Mouse (Mus musculus): Measurements from ENCODE around the gene Luzp1. TPM values are rescaled to one million over a fixed set of nuclear protein-coding genes. Genes with fewer than 3 reads are reported as not detected.

The Luzp1 gene
- total RNA-seq, 2 experiments from 2014 or later = 80.6 to 95.8 TPM

DNA sequence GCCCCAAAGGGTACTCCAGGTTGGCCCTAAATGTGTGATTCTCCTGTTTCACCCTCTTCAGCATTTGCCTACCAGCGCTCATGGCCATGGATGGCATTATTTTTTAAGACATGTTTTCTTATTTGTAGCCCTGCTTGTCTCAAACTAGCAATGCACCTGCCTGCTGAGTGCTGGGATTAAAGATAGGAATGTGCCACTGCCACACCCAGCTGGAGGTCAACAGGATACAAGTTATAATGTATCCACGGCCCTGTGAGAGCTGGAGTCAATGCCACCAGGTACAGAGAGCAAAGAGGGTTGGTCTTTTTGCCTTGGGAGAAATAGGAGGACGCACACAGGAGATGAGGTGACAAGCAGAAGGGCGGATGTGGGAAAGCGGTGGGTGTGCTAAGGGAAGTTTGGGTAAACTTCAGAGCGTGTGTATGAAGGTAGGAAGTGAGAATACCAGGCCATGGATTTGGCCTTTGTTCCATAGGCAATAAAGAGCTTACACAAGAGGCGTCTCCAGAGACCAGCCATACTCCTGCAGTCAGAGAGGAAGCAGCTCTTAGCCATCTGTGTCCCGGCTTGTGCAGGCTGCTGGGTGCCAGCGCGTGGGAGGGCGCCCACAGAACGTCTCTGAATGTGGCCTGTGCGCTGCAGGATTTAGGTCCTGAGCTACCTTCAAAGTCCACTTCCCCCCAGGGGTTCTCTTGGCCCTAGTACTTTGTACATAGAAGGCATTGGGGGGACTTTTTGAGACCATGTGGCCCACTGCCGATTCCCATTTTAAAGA lies 821 bp upstream of the Luzp1 start:
- H3K4me3 ChIP-seq = peak overlapping the region; percentile 93
- no peak for TF ChIP-seq CTCF (conservative IDR thresholded peaks at IDR 0.05)
- peak; percentile 75 to 82 for DNase-seq (ENCODE audit: low spot score in 2 of 2)
- peak overlapping the region; percentile 97 for H3K27ac ChIP-seq

DNA sequence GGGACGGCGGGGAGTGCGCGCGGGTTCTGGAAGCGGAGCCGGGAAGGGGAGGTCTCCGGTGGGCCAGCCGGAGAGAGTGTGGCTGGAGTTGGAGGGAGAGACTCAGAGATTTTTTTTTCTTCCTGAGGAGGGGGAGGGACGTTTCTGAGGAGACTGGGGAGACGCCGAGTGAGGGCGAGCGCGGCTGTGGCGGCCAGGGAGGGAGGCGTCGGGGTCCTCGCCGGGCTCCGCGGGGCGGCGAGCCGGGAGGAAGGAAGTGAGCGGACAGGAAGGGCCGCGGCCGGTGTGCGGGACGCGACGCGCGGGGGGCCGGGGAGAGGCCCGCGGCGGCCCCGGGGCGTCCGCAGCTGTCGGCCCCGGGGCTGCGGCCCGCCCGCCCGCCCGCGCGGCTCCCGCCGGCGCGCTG lies 383 bp downstream of the Luzp1 start:
- Histone ChIP-seq H3K27ac (peak overlapping the region; percentile 97), H3K4me3 (peak overlapping the region; percentile 93)
- DNase-seq (ENCODE audit: low spot score in 2 of 2) = no peak
- TF ChIP-seq CTCF (conservative IDR thresholded peaks at IDR 0.05) = no peak

DNA sequence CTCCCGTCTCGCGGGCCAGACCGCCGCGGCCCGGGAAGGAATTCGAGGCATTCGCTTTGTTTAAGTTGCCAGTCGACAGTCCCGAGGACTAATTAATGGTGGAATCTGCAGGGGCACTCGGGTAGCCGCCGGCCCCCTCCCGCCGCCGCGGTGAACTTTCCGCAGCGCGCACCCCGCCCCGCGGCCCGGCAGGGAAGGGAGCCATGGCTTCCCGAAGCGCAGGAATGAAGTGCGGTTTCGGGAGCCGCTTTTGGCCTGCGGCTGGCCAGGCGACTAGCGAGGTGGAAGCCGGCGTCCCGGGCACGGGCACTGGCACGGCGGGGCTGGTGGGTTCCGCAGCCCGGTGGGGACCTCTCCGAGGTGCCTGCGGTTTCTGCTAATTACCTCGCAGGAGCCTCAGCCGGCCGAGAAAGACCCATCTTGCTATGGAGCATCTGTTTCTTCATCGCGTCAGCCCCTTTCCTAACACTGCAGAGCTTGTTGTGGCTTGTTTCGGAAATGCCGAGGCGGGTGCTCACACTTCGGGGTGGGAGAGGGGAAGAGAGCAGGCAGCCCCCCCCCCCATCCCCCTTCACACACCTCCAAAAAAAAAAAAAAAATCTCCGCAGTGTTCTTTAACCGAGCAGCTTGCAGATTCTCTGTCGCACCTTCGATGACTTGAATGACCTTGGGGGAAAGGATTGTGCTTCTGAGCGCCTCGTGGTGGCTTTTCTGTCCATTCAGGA lies 948 bp downstream of the Luzp1 start:
- Histone ChIP-seq H3K4me3 (peak overlapping the region; percentile 93), H3K27ac (peak overlapping the region; percentile 97)
- no peak; the same call in 1 of the 2 replicates for TF ChIP-seq CTCF (conservative IDR thresholded peaks at IDR 0.05)
- peak in 1 of 2 experiments; percentile 33 for DNase-seq (ENCODE audit: low spot score in 2 of 2)

DNA sequence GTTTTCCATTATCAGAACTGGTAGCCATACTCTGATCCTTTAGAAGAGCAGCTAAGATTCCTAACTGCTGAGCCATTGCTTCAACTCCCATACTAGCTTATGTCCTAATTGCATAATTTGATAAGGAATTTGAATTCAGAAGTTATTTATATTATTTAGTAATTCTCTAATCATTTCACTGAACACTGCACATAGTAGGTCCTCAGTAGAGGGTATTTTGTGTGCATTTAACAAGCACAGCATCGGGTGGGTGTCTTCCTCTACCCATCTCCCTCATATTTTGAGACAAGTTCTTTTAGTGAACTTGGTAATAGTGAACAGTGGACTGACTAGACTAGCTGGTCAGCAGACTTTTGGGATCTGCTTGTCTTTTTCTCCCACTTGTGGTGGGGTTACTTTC lies 7.1 kb downstream of the Luzp1 start:
- no peak overlapping the region for H3K27ac ChIP-seq
- no peak overlapping the region for H3K4me3 ChIP-seq
- no peak for DNase-seq (ENCODE audit: low spot score in 2 of 2)
- no peak for TF ChIP-seq CTCF (conservative IDR thresholded peaks at IDR 0.05)

DNA sequence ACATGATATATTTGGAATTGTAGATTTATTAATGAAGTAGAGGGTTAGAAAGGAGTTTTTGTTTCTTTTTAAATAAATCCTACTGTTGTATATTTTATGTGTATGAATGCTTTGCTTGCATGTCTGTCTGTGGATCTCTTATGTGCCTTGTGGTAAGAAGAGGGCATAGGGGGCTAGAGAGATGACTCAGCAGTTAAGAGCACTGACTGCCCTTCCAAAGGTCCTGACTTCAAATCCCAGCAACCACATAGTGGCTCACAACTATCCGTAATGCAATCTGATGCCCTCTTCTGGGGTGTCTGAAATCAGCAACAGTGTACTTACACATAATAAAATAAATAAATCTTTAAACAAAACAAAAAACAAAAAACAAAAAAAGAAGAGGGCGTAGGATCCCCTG lies 17.0 kb downstream of the Luzp1 start:
- no peak overlapping the region for H3K4me3 ChIP-seq
- DNase-seq (ENCODE audit: low spot score in 2 of 2) = no peak
- no peak overlapping the region for H3K27ac ChIP-seq
- no peak; the same call in 1 of the 2 replicates for TF ChIP-seq CTCF (conservative IDR thresholded peaks at IDR 0.05)

DNA sequence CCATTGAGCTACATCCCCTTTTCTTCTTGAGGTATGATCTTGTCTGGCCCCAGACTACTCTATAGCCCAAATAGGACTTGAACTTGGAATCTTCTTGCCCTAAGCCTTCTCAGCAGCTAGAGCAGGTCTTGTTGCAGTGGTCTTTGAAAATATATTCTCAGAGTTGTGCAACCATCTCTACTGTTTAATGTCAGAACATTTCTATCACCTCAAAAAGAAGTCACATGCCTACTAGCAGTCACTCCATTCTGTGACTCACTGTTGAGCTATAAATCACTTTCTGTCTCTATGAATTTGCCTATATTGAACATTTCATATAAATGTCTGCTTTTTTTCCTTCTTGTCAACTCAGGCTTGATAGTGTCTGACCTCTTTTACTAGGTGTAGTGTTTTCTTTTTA lies 26.4 kb downstream of the Luzp1 start:
- no peak overlapping the region for H3K27ac ChIP-seq
- TF ChIP-seq CTCF (conservative IDR thresholded peaks at IDR 0.05) = no peak
- H3K4me3 ChIP-seq = no peak overlapping the region
- DNase-seq (ENCODE audit: low spot score in 2 of 2) = no peak

DNA sequence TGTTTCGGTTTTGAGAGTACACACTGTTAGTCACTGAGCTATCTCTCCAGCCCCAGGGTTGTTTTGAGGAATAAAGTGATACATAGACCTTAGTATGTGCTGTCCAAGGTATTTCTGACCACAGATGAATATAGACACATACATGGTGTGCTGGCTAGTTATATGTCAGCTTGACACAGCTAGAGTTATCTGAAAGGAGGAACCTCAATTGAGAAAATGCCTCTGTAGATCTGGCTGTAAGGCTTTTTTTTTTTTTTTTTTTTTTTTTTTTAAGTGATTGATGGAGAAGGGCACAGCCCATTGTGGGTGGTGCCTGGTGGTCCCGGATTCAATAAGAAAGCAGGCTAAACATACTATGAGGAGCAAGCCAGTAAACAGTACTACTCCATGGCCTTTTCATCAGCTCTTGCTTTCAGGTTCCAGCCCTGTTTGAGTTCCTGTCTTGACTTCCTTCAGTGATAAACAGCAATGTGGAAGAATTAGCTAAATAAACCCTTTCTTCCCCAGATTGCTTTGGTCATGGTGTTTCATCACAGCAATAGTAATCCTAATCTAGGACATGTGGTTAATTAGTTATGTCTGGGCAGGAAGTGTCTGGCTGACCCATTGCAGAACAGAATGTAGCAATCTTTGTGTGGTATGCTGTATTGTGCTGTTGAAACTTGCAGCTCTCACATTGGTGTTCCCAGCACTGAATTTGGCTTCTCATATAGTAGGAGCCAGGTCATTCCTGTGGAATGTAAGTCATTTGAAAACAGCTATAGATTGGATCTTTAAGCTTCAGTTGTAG lies 36.1 kb downstream of the Luzp1 start:
- TF ChIP-seq CTCF (conservative IDR thresholded peaks at IDR 0.05) = no peak
- DNase-seq (ENCODE audit: low spot score in 2 of 2) = no peak
- no peak overlapping the region for H3K27ac ChIP-seq
- H3K4me3 ChIP-seq = no peak overlapping the region

DNA sequence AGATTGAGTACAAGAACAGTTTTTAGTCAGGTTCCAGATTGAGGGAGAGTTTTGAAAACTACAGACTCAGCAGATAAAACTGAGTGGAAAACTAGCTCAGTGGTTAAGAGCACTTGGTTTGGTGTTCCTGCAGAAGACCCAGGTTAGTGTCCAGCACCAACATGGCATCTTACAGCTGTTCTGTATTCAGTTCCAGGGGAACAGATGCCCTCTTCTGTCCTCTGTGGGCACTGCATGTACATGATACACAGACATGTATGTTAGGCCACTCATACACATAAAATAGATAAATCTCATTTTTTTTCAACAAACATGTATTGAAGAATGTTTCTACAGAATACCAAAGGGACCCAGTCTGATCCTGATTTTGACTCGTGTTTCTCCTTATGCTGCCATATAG lies 40.3 kb downstream of the Luzp1 start:
- no peak for DNase-seq (ENCODE audit: low spot score in 2 of 2)
- H3K4me3 ChIP-seq = no peak overlapping the region
- H3K27ac ChIP-seq = no peak overlapping the region
- TF ChIP-seq CTCF (conservative IDR thresholded peaks at IDR 0.05) = peak; percentile 67

DNA sequence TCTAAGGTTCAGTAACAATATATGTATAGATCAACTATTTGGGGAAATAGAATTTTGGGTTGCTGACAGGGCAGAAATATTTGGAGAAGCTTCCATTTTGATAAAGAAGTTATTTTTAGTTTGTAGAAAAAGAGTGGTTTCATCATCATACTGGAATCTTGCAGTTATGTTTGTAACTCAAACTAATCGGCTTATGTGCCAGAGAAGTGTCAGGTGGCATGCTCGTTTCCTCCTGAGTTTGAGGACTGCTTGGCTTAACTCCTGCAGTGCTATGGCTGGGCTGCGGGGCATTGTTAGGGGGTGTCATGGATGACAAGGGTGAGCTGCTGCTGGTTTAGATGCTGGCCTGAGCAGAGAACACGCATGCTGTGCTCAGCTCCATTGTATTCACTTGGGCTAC lies 42.1 kb downstream of the Luzp1 start:
- Histone ChIP-seq H3K27ac (no peak overlapping the region), H3K4me3 (no peak overlapping the region)
- TF ChIP-seq CTCF (conservative IDR thresholded peaks at IDR 0.05) = no peak
- no peak for DNase-seq (ENCODE audit: low spot score in 2 of 2)

DNA sequence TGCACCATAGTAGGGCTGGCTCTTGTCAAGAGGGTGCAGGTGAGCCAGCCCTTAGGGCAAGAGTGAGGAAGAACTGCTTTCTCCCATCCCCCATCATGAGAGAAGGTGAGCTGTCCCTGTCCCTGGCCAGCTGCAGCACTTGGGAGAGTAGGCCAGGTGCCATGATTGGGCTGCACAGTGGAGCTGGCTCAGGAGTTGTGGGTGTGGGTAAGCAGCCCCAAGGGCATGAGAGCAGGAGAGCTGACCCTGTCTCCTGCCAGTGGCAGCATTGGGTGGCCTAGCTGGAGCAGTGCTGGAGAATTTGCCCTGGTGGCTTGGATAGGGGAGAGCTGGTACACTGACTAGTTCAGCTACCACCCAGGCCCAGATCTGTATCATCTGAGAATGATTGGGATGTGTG lies 43.3 kb downstream of the Luzp1 start:
- Histone ChIP-seq H3K4me3 (no peak overlapping the region), H3K27ac (no peak overlapping the region)
- no peak for TF ChIP-seq CTCF (conservative IDR thresholded peaks at IDR 0.05)
- no peak for DNase-seq (ENCODE audit: low spot score in 2 of 2)

DNA sequence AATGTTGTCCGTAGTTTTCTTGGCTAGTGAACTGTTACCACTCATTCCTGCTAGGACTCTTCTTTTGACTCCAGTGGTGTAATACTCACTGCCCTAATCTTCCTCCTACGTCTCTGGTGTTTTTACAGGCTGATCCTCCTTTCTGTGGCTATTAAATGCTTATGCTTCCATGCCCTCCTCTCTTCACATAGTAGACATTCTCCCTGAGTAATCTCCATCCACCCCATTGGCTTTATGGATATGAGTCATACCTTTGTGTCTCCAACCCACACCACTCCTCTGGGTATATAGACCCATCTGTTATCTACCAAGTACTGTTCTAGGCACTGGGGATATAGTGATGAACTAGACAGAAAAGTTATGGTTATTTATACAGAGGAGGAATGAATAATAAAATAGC lies 48.6 kb downstream of the Luzp1 start:
- DNase-seq (ENCODE audit: low spot score in 2 of 2) = peak in 1 of 2 experiments; percentile 9
- no peak overlapping the region for H3K27ac ChIP-seq
- no peak for TF ChIP-seq CTCF (conservative IDR thresholded peaks at IDR 0.05)
- no peak overlapping the region for H3K4me3 ChIP-seq

DNA sequence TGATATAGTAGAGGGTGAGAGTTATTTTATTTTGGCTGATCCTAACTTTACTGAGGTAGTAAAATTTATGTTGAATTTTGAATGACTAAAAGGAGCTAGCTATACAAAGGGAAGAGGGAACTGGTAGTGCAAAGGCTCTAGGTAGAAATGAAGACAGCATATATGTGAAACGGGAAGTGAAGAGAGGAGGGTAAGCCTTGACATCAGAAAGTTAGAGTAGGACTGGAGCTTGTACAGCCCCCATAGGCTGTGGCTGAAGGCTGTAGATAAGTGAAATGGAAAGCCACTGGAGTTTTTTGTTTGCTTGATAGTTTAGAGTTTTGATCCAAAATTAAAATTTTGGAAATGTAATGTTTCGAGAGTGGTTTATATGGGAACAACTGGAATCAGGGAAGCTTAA lies 49.0 kb downstream of the Luzp1 start:
- no peak for TF ChIP-seq CTCF (conservative IDR thresholded peaks at IDR 0.05)

DNA sequence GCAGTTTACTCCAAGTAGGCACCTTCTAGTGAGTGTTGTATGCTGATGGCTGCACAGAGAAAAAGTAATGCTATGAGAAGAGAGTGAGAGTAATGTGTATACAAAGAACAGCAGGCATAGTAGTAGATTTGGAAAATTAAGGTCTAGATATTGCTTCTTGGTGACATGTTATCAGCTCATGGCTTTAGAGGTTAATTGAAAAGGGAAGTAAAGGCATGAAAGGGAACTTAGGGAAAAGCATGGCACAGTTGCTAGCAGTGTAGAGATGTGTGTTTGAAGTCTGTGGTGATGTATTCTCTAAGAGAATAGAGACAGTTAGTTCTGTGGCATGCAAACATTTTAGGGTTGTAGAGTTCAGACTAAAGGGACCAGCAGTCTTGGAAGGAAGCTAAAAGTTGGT lies 50.3 kb downstream of the Luzp1 start:
- DNase-seq (ENCODE audit: low spot score in 2 of 2) = no peak
- Histone ChIP-seq H3K4me3 (no peak overlapping the region), H3K27ac (no peak overlapping the region)
- no peak for TF ChIP-seq CTCF (conservative IDR thresholded peaks at IDR 0.05)

More for the DNA sequence above, 49.0 kb downstream of the Luzp1 start:
- no peak overlapping the region for H3K27ac ChIP-seq
- no peak for DNase-seq (ENCODE audit: low spot score in 2 of 2)
- H3K4me3 ChIP-seq = no peak overlapping the region
